Mouse (Mus musculus) urinary bladder, postnatal 36 days (tissue): ENCODE measurements around the gene Tbc1d10c.

ENCODE experiments used
- DNase-seq, 2 experiments: peaks; one replicate each; pipeline ENCODE4 v3.0.0; 2022; ENCODE audit warnings: low spot score in 2 of 2, mixed read lengths in 1 of 2

Gene Tbc1d10c

DNA sequence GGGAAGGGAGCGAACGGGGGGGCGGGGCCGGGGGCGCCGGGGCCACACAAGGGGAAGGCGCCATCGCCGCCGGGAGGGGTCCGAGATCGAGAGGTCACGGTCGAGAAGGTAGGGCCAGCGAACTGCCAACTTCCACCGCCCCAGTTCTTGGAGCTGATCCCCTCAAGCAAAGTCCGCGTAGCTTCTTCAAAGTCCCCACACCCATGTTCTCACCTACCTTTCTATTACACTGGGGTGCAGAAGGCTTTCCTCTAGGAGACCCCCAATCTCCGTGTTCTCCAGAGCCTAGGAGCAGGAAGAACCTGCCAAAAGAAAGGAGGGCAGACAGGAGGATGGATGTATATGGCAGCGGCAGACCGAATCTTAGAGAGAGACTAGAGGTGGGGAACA is 24.4 kb upstream of the Tbc1d10c start:
- no peak for DNase-seq

DNA sequence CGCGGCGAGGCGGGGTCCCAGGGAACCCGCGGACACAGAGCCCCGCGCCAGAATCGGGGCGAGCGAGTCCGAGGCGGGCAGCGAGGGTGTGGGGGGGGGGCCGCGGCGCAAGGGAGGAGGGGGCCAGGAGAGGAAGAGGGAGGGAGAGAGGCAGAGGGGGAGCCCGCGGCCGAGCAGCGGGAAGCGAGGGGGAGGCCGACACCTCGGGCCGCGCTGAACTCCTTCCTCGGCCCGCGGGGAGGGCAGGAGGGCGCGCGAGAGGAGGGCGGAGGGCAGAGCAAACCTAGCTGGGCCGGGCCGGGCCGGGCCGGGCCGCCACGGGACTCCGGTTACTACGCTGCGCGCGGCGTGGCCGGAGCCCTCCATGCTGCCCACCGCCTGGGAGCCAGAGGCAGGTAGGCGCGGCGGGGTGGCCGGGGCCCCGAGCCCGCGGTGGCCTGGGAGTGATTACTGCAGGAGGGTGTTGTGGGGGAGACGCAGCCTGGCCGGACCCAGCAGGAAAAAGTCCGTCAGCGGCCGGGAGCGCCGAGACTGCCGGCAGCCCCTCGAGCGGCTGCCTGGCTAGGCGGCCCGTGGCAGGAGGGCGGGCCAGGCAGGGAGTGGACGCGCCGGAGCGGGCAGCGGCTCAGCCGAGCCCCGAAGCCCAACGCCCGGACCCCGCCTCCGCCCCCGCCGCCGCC is 23.8 kb upstream of the Tbc1d10c start:
- no peak for DNase-seq

DNA sequence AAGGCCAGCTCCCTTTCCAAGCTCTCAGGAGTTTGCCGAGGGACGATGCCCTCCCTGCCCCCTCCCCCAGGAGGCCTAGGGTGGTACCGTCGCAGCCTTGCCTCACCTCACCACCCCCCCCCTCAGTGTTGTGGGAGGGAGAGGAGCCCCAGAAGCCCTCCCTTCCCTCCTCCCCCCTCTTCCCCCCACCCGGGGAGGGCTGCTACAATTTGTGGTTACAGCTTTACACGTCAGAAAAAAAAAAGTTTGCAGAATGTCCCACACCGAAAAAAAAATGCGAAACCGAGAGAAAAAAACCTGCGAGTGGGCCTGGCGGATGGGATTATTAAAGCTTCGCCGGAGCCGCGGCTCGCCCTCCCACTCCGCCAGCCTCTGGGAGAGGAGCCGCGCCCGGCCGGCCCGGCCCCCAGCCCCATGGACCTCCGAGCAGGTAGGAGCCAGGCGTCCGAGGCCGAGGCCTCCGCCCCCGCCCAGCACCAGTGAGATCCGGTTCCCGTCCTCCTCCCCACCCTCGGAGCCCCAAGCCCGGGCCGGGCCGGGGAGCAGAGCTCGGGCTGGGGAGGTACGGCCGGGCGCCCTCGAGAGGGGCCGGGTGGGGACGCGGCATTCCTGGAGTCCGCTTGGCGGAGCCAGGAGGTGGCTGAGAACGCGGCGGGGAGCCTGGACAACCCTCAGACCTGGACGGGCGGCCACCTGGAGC is 23.1 kb upstream of the Tbc1d10c start, which contains the start of the genes Clcf1 and AC109138.7:
TSS of gene Clcf1 (plus strand) at position 168 of the 700 bp plus-strand sequence.
TSS of gene AC109138.7 (plus strand) at position 287 of the 700 bp plus-strand sequence.
- peak; percentile 43 to 49 for DNase-seq

DNA sequence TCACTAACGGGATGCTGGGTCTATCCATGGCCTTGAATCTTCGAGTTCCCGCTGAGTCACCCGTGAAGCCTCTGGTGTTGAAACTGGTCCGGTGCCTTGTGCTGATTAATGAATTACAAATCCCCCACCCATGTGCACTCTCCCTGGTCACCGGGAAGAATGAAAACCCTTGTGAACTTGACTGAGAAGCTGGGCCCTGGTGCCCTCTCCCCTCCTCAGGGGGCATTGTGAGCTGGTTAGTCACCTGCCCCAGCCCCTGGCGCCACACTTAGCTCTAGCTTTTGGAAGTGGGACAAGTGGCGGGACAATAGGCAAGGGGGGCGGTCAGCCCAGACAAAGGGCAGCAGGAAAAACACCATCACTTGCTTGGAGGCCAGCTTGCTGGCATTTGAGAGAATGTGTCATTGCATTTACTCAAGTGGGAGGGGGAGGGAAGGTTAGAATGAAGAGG is 22.5 kb upstream of the Tbc1d10c start:
- DNase-seq, result peak in 1 of 2 experiments; percentile 41

DNA sequence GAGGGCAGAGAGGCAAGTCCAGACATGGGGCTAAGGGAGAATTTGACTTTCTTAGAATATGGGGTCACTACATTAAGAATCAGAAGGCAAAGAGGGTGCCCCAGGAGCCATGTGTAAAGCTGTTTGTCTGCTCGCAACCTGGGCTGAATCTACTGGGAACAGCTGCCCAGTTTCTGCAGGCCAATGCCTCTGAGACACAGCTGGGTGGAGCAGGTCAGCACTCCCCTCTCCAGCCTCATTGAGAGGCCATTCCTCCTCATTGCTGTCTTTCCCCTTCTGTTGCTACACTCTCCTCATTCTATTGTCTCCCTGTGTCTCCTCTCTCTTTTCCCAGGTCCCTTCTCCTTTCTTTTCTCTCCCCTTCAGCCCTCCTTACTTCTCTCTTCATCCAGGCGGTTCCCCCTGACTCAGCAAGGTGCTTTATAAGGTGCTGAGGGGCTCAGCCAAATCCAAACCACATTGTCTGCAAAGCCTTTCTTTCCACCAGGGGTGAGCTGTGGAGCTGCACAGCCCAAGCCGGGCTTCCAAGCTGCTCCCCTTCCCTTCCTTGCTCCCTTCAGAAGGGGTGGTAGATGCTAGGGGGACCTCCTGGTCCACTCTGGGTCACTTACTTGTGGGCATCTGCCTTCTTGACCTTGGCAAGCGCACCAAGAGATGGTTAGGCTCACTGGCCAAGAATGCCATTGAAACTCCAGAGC is 21.0 kb upstream of the Tbc1d10c start:
- DNase-seq, result no peak

DNA sequence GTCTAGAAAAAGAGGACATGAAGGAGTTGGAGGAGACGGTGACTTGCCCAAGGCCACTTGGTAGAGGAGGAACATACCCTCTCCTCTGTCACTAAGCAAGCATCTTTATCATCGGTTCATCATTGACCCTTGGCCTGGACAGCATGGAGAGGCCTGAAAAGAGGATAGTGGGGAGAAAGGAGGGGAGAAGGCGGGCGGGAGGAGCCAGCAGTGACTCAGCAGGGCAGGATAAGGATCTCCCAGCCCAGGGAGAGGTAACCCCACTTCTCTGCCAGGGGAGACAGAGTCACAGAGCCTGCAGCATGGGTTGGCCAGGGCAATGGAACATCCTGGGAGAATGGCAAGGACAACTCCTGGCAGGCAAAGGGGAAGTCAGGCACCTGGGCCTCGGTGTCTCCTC is 17.5 kb upstream of the Tbc1d10c start:
- DNase-seq, result no peak

DNA sequence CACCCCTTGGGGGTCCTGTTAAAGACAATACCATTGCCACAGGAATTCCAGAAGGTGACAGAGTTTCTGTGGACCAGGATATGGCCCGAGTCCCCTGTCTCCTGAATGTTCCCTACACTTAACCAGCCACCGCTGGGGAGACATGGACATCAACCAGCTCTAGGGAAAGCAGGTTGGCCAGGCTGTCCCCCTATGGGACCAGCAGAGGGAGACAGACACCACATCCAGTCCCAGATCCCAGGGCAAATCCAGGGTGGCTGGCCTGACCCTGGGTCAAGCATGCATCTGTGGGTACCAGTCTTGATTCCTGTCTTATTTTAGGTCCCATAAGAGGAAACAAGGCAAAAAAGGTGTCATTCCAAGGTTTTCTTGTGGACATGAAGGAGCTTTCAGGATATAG is 15.9 kb upstream of the Tbc1d10c start:
- DNase-seq, result peak; percentile 72 to 76

DNA sequence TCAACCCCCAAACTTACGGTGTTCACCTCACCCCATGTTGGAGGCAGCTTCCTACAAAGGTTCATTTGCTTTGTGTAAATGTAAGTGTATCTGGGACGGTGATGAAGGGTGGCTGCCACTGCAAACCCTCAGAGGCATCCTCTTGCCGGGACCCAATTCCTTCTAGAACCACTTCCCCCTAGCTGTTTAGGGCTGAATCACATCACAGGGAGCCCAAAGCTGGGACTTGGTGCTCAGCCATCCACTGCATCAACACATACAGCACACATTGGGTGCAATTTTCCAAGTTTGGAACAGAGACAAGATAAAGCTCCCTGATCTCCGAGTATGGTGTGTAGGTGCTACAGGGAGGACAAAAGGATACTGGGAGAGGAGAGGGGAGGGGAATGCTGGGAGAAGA is 13.8 kb upstream of the Tbc1d10c start:
- no peak for DNase-seq

DNA sequence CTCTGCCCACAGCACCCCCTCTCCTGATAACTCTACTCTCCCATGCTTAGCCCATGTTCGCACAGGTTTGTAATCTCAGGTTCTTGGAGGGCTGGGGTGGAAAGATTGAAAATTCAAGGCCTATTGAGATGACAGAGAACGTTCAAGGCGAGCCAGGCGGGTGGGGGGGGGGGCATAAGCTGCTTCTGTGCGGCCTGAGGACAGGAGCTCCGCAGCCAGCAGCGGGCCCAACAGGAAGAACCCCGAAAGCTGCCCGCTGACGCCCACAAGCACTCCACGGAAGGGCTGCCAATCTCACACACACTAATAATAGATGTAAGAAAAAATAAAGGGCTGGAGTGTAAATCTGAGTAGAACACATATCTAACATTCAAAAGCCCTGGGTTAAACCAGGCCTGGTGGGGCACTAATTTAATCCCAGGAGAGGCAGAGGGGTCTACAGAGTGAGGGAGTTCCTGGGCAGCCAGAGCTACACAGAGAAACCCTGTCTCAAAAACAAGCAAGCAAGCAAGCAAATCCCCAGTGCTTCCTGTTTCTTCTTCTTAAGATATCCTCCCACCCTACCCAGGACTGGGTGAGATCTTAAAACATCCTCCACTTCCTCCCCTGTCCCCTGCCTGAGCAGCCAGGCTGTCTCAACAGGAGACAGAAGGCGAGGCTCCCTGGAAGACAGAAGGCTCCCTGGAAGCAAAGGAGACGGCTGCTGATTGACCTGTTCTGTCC is 12.7 kb upstream of the Tbc1d10c start:
- no peak for DNase-seq

DNA sequence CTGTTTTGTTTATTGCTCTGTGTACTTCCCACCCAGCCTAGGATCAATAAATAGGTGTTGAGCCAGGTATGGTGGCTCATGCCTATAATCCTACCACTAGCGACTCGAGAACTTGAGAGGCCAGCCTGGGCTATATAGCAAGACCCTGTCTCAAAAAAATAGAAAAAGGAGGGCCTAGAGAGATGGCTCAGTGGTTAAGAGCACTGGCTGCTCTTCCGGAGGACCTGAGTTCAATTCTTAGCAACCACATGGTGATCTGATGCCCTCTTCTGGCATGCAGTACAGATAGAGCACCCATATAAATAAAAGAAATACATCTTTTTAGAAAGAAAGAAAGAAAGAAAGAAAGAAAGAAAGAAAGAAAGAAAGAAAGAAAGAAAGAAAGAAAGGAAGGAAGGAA is 12.1 kb upstream of the Tbc1d10c start:
- no peak for DNase-seq

DNA sequence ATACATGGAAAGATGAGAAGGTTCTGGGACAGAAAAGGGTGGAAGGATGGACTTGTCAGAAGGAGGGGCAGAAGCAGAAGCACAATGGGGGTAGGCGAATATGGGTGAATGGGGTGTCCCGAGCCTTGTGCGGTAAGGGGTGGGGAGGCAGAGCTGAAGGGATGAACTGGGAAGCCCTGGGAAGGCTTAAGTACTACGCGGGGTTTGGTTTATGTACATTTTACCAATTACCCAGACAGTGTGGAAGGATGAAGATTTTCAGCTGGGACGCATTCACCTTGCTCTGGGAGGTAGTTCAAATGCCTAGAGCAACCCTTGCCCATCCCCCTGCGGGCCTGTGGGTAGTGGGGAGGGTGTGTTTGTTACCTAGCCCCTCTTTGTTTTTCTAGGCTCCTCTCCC is 11.1 kb upstream of the Tbc1d10c start:
- no peak for DNase-seq

DNA sequence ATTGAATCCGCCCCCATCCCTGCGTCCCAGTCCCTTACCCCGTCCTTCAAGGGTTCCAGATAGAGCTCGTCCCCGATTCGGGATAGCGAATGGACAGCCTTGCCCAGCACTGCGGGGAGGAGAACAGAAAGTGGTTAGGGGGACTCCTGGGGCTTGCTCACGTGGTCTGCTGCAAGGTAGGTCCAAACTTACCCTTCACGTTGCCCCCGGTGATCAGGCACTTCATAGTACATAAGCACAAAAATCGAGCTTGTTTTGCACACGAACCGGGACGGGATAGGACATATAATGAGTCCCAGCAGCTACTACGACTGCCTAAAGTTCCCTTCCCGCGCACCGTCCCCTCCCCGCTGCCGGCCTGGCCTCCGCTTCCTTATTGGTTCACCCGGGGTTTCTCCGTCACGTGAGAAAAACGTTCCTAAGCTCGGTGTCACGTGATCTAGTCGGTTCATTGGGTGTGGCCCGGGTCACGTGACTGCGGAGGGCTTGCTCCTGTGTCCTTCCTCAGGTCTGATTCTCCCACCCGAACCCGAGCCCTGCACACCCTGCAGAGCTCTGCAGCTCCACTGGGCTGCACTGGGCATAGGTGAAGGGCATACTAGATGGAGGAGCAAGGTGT is 10.3 kb upstream of the Tbc1d10c start, which contains the start of gene Rad9a:
TSS of gene Rad9a (minus strand) at position 372 of the 619 bp plus-strand sequence.
- DNase-seq, result peak; percentile 94 to 96

DNA sequence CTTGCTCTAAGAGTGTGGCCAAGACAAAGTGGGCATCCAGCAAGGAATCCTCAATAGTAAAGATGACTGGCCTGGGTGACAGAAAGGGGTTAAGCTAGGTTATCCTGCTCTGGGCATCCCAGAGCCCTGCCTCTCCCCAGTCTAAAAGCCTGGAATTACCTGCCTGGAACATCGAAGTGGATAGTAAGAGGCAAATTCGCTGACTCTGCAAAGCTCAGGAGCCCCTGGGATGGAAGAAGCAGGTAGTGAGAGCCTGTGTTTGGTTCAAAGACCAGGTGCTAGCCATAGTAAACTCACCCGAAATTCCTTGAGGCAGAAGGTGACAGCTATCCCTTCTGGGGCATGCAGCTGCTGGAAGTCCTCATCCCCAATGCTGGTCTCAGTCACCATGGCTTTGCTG is 6.1 kb upstream of the Tbc1d10c start:
- no peak for DNase-seq

DNA sequence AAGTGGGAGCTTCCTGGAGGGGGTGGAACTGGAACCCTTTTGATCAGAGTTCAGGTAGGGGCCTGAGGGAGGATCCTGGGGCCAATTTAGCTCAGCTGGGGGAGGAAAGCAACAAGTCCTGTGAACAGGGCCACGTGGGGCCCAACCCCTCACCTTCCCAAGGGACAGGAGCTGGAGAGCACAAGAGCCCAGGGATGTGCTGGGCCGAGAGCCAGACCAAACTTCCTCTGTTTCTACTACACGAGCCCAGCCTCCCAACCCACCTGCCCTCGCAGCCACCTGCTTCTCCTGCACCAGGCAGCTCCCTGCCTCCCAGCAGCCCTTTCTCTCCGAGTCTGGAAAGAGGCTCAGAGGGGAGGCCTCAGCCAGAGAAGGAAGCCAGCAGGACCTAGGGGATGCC is 5.5 kb upstream of the Tbc1d10c start:
- DNase-seq, result peak in 1 of 2 experiments; percentile 49

DNA sequence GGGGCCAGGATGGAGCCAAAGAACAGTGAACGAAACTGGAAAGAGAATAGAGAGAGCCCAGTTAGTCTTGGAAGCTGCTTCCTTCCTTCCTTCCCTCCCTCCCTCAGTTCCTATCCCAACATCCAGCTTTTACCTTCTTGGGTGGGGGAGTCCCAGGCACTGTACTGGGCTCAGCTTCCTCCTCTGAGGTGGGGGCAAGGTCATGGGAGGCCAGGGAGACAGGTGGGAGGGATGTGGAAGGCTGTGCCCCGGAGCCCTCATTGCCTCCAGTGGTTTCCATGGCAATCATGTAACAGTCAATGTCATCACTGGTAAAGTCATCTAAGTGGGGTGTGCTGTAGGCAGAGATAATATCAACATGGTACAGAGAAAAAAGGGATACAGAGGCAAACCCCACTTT is 5.0 kb upstream of the Tbc1d10c start:
- DNase-seq, result no peak

DNA sequence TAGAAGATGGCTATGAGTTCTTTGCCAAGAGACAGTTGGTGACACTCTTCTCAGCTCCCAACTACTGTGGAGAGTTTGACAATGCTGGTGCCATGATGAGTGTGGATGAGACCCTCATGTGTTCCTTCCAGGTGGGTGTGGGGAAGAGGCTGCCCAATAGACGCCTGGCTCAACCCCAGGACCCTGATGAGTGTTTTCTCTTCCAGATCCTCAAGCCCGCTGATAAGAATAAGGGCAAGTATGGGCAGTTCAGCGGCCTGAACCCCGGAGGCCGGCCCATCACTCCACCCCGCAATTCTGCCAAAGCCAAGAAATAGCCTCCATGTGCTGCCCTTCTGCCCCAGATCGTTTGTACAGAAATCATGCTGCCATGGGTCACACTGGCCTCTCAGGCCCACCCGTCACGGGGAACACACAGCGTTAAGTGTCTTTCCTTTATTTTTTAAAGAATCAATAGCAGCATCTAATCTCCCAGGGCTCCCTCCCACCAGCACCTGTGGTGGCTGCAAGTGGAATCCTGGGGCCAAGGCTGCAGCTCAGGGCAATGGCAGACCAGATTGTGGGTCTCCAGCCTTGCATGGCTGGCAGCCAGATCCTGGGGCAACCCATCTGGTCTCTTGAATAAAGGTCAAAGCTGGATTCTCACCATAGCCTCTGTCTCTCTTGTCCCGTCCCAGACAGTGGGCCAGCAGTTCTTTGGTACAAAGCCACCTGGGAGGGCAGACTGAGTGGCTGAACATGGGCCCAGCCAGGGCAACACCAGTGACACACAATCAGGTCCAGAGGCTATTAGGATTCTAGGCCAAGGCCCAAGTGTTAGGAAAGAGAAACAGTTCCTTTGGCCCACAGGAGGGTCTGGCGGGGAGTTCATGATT is 3.9 kb upstream of the Tbc1d10c start:
- DNase-seq, result no peak

DNA sequence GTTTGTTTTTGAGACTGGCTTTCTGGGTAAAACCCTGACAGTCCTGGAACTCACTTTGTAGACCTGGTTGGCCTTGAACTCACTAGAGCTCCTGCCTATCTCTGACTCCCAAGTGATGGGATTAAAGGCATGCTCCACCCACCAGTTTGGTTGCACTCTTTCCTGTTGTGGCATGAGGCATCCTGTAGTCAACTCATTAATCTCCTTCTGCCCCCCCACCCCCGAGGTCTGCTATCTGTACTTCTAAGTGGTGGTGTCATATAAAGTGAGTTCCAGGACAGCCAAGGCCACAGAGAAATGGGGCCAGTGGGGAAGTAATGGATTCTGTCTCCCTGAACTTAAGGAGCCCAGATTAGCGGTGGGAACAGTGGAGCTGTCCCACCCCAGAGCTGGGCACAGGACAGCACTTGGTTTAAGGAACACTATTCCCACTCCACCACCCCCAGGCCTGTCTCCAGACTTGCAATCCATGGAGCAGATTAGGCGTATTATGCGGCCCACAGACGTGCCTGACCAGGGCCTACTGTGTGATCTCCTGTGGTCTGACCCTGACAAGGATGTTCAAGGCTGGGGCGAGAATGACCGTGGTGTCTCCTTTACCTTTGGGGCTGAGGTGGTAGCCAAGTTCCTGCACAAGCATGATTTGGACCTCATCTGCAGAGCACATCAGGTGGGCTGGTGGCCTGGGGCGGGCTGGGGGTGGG is 3.1 kb upstream of the Tbc1d10c start:
- DNase-seq, result no peak

DNA sequence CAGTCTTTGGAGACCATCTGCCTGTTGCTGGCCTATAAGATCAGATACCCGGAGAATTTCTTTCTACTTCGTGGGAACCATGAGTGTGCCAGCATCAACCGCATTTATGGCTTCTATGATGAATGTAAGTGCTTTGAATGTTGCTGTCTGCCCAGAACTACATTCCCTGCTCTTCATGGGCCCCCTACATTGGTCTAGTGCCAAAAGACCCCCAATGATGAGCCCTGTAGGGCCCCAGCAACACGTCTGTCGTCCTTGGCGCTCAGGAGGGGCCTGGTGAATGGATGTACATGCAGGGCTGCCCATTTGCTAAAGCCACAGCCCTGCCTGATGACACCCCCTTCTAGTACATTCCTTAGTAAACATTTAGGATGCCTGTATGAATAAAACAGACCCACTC is 2.0 kb upstream of the Tbc1d10c start:
- no peak for DNase-seq

DNA sequence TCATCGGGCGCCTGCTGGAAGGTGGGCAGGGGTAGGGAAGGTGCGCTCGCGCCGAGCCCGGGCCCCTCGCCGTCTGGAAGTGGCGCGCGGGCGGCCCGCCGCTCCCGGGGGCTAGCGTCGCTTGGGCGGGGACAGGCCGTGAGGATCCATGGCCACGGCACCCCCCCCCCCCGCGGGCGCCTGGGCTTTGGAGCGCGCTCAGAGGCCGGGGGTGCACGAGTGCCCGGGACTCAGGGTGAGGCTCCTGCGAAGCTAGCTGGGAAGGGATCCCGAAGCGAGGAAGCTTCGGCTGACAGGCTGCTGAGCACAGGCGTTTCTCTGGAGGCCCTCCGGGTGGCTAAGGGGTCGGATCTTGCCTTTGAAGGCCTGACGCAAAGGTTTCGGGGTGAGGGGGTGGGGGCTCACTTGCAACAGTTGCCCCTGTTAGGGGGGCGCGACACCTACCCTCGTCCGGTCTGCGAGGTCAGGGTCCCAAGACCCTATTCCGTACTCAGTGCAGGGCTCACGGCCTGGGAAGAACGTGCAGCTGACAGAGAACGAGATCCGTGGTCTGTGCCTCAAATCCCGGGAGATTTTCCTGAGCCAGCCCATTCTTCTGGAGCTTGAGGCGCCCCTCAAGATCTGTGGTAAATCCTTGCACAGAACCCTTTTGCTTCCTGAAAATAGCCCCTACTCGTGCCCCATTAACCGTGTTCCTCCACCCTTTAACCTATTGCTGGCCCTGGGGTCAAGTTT is 1.3 kb upstream of the Tbc1d10c start:
- no peak for DNase-seq
